Mouse (Mus musculus) 416B (cell line): ENCODE results near the gene Olfr544.

Source experiments
- DNase-seq: peaks from one replicate; pipeline ENCODE4 v3.0.0; 2011; ENCODE audit warnings: low read depth

Gene Olfr544

DNA sequence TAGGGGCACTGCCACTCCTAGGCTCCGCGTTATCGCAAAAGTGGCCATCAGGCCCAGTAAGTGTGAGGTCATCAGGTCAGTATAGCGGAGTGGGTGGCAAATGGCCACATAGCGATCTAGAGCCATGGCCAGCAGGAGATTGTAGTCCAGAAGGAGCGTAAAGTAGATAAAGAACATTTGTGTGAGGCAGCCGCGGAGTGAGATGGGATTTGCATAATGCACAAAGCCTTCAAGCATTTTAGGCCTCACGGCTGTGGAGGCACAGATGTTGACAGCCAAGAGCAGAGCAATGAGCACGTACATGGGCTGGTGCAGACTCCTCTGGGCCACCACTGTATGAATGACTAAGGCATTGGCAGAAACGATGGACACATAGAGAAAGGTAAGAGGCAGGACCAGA lies 10.7 kb downstream of the Olfr544 start:
- DNase-seq, result no peak

DNA sequence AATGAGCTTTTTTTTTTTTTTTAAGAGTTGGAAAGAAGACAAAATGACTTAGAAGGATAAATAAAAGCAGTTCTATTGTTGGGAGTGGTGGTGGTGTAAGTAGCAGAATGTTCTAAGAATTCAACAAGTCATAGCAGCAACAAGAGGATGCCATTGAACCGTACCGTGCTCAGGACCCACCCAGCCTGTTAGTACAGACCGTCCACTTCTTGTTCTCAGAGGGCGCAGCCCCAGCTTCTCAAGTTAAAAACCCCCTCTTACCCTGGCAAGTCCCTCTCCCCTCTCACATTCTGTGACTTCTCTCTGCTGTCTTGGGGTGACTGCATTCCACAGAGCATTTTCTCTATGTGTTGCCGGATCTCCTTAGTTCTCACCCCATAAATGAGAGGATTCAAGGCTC lies 11.5 kb downstream of the Olfr544 start:
- DNase-seq, result no peak

DNA sequence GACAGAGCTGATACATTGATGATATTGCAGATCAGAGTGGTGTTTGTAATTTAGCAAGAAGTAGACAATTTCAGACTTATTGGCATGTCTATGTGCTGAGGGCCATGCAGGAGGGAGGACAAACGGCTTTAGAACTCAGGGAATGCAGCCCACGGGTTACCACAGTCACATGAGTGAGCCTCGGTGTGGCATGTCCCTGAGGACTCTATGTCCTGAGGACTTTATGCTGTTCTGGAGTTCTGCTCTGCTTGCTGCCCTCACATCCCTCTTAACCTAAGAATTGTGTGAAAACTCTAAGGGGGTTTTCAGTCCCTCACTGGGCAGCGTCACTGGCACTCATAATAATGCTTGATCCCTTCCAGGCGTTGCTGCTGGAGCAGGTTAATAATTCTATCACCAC lies 15.4 kb downstream of the Olfr544 start:
- no peak for DNase-seq

DNA sequence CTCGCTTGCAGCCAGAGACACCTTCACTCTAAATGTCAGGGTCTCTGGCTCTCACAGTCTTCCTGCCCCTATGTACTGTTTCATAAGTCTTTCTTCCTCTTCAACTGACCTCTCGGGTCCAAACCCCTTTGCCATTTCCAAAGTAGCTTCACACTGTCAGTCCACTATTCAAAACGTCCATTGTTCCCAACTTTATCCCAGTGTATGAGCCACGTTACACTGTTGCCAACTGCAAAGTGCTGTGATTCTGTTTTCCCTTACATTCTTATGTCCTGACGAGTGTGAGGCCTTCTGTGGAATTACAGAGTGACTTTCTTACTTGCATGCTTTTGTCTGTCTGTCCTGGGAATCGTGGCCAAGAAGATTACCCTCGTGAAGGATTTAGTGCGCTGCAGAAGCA lies 20.5 kb downstream of the Olfr544 start:
- no peak for DNase-seq

DNA sequence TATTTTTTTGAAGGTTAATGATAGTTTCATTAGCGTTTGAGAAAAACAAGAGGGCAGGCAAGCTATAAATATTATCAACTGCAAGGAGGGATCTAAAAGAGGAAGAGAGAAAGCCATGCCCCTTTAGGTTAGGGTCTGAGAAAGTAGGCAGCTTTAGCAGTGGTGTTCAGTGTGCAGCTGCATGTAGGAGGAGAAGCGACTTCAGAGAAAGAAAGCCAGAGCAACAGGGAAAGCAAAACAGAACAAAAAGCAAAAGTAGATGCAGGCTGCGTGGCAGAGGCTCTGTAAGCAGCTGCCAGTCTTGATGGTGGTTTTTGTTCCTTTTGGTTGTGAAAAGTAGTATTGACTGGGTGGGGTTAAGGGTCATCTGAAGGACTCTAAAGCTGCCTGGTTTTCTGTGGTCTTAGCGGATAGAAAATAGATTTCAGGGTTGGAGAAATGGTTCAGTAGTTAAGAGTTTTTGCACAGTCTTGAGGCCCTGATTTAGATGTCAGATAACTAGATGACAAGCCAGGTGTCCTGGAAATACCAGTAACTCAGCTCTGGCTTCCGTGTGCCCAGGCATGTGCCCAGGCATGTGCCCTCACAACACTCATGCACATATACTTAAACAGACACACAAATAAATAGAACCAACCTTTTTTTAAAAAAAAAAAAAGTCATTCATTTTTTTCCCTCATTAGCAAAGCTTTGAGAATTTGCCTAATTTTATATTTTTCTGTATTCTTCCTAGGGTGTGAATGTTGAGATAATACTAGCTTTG lies 29.3 kb downstream of the Olfr544 start:
- no peak for DNase-seq

DNA sequence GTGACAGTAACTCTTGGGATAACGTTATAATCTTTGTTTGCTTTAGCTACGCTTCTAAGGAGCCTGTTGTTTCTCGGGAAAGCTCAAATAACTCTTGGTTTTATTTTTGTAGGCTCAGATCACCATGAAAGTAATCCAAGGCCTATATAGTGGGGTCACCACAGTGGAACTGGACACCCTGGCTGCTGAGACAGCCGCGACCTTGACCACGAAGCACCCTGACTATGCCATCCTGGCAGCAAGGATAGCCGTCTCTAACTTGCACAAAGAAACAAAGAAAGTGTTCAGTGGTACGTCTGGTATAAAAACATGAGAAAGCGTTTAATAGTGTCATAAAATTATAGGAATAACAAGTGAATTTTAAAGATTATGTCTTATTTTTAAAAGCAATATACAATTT lies 41.7 kb downstream of the Olfr544 start:
- DNase-seq, result no peak

DNA sequence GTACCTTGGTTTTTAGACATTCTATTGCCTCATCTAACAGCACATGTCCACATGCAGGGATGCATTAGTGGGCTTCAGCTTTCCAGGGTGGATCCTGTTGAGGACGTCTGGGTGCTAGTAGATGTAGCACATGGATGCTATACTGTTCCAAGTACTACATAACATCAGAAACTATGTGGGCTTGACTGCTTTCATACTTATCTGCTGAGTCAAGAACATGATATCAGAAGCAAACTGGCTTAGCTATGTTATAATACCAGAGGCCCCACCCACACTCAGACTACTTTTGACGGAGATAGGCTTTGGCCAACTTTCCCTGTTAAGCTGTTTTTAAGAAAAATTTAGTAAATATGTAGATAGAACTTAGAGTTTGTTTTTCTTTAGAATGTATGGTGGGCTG lies 43.8 kb downstream of the Olfr544 start:
- DNase-seq, result no peak

DNA sequence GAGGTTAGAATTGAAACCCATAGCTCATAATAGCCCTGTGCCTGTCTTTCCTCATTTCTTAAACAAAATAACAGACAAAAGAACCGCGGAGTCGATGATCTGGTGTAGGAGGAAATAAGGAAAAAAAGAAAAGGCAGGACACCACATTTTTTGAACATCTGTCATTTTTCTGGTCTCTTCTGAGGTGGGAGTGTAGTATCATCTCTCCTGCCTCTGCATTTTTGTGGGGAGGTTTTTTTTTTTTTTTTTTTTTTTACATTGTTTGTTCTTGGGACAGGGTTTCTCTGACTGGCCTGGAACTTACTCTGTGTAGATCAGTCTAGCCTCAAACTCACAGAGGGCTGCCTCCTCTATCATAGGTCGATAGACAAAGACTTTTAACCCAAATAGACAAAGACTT lies 45.7 kb downstream of the Olfr544 start:
- no peak for DNase-seq

DNA sequence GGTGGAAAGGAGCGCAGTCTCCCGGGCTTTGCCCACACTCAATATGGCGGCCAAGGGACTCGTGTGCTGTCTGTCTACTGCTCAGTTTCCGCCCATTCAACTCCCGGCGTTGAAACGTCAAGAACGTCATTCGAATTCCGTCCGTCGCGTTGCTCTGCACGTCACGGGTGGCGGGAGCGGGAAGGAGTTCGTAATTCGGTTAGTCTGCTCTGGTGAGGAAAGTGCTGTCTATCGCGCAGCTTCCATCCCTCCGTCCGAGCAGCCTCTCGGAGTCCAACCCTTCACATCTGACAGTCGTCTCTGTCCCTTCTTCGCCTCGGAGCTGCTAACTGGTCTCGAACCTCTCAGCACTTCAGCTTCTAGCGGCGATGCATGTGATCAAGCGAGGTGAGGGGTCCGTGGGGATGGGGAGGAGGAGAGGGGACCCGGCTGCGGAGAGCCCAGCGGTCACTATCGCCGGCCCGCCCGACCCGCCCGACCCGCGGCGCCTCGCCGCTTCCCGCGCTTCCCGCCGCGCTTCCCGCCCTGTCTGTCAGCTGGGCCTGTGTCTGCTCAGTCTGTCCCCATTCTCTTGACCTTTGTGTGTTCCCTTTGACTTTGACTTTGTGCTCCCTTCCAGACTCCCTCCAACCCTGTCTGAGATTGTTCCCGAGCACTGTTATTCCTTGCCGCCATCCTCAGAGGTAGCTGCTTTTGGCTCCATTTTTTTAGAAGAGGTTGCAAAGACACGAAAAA lies 46.3 kb downstream of the Olfr544 start, which contains the start of gene Rrm1:
Gene Rrm1 (plus strand): TSS at position 39 of the 735 bp plus-strand sequence.
- DNase-seq, result peak; percentile 99

DNA sequence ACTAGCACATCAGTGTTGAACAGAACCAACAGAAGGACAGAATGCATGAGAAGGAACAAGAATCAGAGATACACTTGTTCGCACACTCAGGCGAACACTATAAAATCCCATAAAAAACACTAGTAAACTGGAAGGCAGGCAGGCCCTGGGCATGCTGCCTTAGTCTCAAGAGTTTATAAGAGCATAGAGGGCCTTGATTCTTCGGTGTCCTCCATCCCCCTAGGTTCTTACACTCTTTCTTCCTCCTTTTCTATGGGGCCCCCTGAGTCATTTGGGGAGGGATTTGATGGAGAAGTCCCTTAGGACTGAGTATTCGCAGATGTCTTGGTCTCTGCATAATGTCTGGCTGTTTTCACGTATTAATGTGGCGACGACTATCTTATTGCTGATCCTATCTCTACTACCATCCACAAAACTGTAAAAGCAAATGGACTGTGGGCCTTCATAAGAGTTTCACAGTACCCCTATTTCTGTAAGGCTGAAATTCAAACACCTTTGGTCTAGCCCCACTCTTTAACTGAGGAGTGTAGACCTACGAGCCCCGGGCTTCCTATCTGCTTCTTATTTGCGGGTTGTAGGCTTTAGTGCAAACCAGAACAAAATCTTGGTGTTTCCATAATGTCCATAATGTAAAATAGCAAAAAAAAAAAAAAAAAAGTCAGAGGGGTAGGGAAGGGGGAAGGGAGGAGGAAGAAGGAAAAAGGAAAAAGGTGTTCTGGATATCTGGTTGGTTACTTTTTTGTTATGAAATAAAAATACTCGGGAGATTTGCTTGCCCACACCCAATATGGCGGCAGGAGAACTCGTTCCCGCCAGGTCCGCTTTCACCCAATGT lies 47.1 kb downstream of the Olfr544 start:
- DNase-seq, result no peak

DNA sequence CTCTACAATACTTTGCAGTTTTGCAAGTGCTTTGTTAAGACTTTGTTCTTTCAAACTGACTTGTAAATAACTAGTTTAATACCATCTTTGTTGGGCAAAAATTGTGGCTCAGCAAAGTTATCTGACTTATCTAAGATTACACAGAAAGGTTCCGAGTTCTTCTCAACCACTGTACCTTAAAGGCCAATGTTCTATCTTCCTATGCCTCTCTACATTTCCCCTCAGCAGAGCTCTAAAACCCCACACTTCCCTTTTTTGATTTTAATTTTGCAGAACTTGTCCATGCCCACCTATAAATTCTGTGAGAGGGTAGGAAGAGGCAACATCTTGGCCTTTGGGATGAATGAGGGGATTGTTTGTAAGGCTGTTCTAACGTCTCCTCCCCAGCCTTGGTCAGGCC lies 53.8 kb downstream of the Olfr544 start:
- no peak for DNase-seq
